Mouse (Mus musculus) spleen, adult 12 weeks (tissue): Measurements from ENCODE around the gene Plekhg5.

Experiments used
- DNase-seq: peaks from one replicate; pipeline ENCODE4 v3.0.0; 2022; ENCODE audit warnings: low spot score

Plekhg5 gene

GRCm38 (mm10) chr4:152146033-152146827 lies 73.9 kb downstream of the Plekhg5 start:
- no peak for DNase-seq

GRCm38 (mm10) chr4:152150546-152150945 lies 78.2 kb downstream of the Plekhg5 start:
- DNase-seq, result no peak

- DNase-seq, result no peak
Observed at GRCm38 (mm10) chr4:152151451-152151965, 79.2 kb downstream of the Plekhg5 start.

- DNase-seq, result no peak
Observed at GRCm38 (mm10) chr4:152151966-152152544, 79.8 kb downstream of the Plekhg5 start, which contains the start of gene Espn. Gene Espn (minus strand): TSS chr4:152152371.

- peak; percentile 79 for DNase-seq
Observed at GRCm38 (mm10) chr4:152153771-152154177, 81.5 kb downstream of the Plekhg5 start.

- DNase-seq, result no peak
Observed at GRCm38 (mm10) chr4:152155019-152155418, 82.7 kb downstream of the Plekhg5 start.

- DNase-seq, result no peak
Observed at GRCm38 (mm10) chr4:152157779-152158584, 85.7 kb downstream of the Plekhg5 start.

- no peak for DNase-seq
Observed at GRCm38 (mm10) chr4:152158585-152159284, 86.4 kb downstream of the Plekhg5 start, which contains the start of gene Hes2. Gene Hes2 (plus strand): TSS chr4:152158867.

GRCm38 (mm10) chr4:152159285-152159678 lies 87.0 kb downstream of the Plekhg5 start:
- no peak for DNase-seq

- DNase-seq, result no peak
Observed at GRCm38 (mm10) chr4:152160748-152161147, 88.5 kb downstream of the Plekhg5 start.

GRCm38 (mm10) chr4:152161601-152162000 lies 89.3 kb downstream of the Plekhg5 start:
- DNase-seq, result no peak

GRCm38 (mm10) chr4:152162748-152163147 lies 90.5 kb downstream of the Plekhg5 start:
- no peak for DNase-seq
